Mouse (Mus musculus) adrenal gland, postnatal 36 days (tissue): ENCODE results near the gene Lcp2. TPM values are rescaled to one million over a fixed set of nuclear protein-coding genes. Genes with fewer than 3 reads are reported as not detected.
A peak's percentile ranks its signal among the peaks of the same experiment; 100 is the strongest.

Experiments
- DNase-seq, 2 experiments: peaks; one replicate each; pipeline ENCODE4 v3.0.0; 2021; ENCODE audit warnings: mixed read lengths in 1 of 2
- total RNA-seq, 2 experiments: library from RNA; stranded (reverse); gene quantifications; 2 replicates each; pipeline ENCODE4 v1.2.3; 2021

The Lcp2 gene
- total RNA-seq, 2 experiments from 2014 or later, result 2.2 to 2.5 TPM

GRCm38 (mm10) chr11:34047542-34047937 lies 820 bp downstream of the Lcp2 start:
- no peak for DNase-seq

GRCm38 (mm10) chr11:34048375-34049124 lies 1.8 kb downstream of the Lcp2 start:
- DNase-seq, result no peak

DNA sequence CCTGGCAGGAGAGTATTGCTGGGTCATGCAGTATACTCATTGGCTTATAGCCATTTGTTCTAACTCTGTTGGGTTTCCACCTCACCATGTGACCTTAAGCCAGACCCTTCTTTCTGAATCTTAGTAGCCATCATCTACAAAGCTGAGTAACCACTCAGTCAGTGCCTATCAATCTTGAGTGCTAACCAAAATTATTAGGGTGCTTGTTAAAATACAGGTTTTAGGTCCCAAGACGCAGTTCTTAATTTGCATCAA lies 2.3 kb downstream of the Lcp2 start:
- no peak for DNase-seq

- DNase-seq, result no peak
Measured at GRCm38 (mm10) chr11:34050063-34050462, 3.3 kb downstream of the Lcp2 start.

DNA sequence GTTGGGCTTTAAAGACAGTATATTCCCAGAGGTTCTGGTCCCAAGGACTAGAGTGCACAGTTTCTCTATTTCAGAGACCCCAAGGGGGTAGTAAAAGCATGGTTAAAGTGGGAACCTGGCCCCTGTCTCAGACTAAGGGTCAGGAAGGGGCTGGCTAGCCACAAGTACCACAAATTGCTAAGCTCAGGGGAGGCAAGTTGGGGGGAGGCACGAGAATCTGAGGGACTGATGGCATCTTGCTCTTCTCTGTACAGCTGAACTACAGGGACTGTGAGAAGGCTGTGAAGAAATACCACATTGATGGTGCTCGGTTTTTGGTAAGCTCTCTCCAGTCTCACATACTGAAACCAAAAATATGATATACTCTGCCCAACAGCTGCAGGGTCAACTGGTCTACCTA lies 3.9 kb downstream of the Lcp2 start:
- no peak for DNase-seq

DNA sequence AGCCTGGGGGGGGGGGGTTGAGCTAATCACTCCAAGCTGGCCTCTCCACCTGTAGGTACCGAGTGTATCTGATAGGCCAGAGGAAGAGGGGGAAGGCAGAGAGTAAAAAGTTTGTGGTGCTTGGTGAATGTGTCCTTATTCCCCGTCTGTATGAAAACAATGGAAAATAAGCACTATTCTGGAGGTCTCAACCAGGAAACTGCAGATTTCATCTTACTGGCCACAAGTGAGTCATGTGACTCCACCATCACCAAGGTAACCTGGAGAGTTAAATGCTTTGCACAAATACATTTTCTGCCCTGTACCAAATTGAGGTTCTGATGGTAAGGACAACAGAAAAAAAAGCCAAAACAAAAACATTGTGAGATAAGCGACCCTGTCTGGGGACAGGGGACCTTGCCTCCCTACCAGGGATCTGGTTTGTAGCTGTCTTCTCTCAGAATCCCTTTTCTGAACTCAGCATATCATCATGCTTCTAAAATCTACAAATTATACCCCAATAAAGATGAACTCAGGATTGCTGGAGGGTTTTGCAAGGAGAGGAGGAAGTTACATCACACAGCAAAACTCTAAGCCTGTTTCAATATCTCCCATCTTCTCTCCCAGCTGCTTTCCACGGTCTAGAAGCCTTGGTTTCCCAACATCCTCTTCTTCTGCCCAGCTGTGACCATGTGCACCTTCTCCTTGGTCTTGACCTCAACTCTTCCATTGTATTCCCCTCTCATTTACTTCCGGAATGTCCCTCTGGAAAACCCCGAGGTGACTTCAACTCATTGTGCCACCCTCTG lies 6.5 kb downstream of the Lcp2 start:
- DNase-seq, result no peak

- DNase-seq, result peak in 1 of 2 experiments; percentile 37
Measured at GRCm38 (mm10) chr11:34054031-34054727, 7.5 kb downstream of the Lcp2 start.

DNA sequence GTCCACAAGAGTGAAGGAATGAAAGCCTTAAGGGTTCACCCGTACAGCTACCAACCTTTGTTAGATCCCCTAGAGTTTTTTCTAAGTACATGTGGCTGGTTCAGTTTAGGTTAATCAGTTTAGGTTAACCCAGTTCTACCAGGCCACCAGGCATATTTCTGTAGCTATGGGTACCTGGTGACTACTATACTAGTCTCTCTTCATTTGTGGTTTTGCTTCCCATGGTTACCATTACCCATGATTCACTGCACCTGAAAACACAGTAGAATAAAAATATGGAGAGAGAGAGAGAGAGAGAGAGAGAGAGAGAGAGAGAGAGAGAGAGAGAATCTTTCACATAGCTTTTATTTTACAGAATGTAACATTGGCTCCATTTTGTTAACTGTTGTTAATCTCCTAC lies 10.0 kb downstream of the Lcp2 start:
- no peak for DNase-seq

- no peak for DNase-seq
Measured at GRCm38 (mm10) chr11:34058332-34058731, 11.6 kb downstream of the Lcp2 start.

GRCm38 (mm10) chr11:34058960-34059359 lies 12.2 kb downstream of the Lcp2 start:
- DNase-seq, result no peak

DNA sequence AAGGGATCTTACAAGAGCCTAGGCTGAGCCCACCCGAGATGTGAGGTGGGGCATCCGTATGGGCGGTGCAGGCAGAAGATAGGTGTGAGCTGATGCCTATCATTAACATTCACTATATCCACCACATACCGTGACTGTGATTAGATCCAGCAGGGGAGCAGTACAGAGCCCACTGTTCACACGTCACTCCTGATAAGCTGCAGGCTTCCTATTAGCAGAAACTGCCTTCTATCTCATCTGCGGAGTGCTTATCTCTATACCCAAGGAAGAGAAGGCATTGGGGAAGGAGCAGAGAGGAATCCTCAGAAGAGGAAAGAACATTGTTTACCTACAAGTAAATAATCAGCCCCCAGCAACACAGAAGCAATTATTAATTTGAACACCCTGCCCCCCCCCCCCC lies 15.0 kb downstream of the Lcp2 start:
- no peak for DNase-seq

GRCm38 (mm10) chr11:34063257-34063656 lies 16.5 kb downstream of the Lcp2 start:
- DNase-seq, result no peak

- DNase-seq, result peak in 1 of 2 experiments; percentile 6
Measured at GRCm38 (mm10) chr11:34063702-34064485, 17.2 kb downstream of the Lcp2 start.

- no peak for DNase-seq
Measured at GRCm38 (mm10) chr11:34070596-34070995, 23.9 kb downstream of the Lcp2 start.

GRCm38 (mm10) chr11:34072309-34072708 lies 25.6 kb downstream of the Lcp2 start:
- no peak for DNase-seq

DNA sequence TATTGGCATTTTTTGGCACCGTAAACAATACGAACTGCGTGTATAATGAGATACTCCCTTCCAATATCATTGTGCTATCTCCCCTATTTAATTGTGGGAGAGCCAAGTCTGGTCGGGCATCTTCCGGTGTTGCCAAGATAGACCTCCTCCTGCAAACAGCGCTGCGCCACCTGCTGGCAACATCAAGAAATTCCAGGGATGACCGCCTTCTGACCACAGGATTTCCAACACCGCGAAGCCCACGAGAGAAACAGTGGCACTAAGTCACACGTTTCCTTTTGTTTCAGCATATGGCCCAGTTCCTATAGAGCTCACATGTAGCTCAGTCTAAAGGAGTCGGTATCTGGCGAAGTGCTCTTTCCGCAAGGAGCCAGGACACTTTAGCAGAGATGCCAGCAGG lies 27.1 kb downstream of the Lcp2 start:
- peak; percentile 69 to 71 for DNase-seq

DNA sequence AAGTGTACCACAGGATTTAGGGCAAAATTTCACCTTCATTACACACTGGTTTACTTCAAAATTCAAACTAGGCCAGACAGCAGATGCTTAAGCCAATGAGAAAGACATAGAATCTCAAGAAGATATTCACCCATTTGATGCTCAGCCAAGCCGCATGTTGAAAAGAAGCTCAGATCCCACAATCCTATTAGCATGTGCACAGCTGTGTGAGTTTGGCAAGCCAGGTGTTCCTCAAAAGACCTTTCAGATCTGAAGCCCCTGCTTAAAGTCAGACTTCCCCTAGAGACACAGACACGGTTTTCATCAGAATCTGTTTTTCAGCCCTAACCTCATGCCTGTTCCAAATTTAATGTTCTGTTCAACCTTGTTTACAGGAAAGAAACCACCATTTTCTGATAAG lies 31.1 kb downstream of the Lcp2 start:
- DNase-seq, result no peak

GRCm38 (mm10) chr11:34078581-34078980 lies 31.9 kb downstream of the Lcp2 start:
- no peak for DNase-seq

DNA sequence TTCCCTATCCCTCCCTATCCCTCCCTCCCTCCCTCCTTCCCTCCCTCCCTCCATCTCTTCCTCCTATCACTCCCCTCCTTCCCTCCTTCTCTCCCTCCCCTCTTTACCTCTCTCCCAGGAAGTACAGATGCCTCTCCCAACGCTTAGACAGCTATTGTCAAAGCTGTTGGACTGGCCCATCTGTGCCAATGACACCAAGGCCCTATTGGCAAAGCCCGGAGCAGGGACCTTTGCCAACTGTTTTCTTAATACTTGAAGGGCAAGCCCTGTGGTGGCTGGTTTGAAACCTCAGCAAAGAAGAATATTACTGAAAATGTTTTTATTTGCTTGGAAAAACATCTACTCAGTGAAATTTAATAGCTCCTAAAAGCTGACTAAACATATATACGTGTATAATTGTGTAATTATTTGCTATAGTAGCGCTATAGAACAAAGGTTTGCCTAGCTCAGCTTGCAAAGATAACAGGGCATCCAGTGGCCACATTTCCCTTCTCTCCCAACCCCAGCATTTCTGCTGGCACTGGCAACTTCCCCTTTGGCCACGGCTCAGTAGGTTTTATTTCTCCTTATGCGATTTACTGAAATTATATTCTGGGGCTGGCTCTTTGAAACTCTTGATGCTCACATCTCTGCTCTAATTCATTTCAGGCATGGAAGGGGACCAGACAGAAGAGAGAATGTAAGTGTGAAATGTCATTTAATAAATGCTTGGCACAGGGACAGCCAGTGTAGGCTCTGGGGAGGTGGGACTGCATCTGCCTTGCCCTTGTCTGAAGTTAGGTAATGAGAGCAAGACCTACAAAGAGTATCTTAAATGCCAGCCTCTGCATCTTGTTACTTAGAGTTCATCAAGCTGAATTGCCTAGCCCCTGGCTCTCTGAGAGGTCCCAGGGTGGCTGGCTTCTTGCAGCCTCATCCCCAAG lies 33.1 kb downstream of the Lcp2 start:
- DNase-seq, result peak; percentile 23 to 74

DNA sequence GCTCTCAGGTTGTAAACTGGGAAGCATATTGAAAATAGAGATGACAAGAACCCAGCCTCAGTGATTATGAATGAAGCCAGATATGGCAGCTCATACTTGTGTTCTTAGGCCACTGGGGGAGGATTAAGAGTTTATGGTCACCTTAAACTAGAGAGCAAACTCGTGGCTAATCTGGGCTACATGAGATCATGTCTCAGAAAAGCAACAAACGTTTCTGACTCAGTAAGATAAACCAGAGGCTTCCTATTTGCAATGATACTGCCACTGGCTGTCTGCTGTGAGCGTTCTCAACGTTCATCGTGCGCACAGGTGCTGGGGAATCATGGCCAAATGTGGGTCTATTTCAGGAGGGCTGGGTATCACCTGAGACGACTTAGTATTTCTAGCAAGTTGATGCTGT lies 37.1 kb downstream of the Lcp2 start:
- no peak for DNase-seq

GRCm38 (mm10) chr11:34084639-34085038 lies 37.9 kb downstream of the Lcp2 start:
- no peak for DNase-seq
